Mouse (Mus musculus) large intestine, adult 2 months (tissue): Measurements from ENCODE around the gene Nt5c1b. TPM values are rescaled to one million over a fixed set of nuclear protein-coding genes. Genes with fewer than 3 reads are reported as not detected.

Source experiments
- polyA plus RNA-seq: library from polyadenylated mRNA; depleted of rRNA; stranded (reverse); fragments of >200 nt; gene quantifications from 2 replicates; pipeline ENCODE4 v1.2.3, GENCODE M21; 2012; rRNA removed

Gene Nt5c1b
- polyA plus RNA-seq, 1 experiment = not detected

Other genes starting within 250 kb of the Nt5c1b start
- 10.4 and 13.7 TPM in 2 replicates for gene Rdh14, start 20.8 kb downstream of the Nt5c1b start, polyA plus RNA-seq